Mouse (Mus musculus) MN1 (cell line): ENCODE measurements around the gene Tln2.
A peak's percentile ranks its signal among the peaks of the same experiment; 100 is the strongest.

ENCODE experiments used
- DNase-seq: peaks from one replicate; pipeline ENCODE4 v3.0.0-alpha.2; 2016; ENCODE audit warnings: low spot score

The Tln2 gene

DNA sequence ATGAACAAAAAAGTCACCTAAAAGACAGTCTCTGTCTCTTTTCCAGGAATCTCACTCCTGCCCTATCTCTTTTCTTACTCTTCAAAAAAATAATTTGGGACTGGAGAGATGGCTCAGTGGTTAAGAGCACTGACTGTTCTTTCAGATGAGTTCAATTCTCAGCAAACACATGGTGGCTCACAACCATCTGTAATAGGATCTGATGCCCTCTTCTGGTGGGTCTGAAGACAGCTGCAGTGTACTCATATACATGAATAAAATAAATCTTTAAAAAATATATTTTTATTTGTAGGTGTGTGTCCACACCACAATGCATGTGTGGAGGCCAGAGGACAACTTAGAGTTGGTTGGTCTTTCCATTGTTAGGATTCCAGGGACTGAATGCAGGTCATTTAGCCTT lies 286.1 kb downstream of the Tln2 start:
- DNase-seq = no peak

DNA sequence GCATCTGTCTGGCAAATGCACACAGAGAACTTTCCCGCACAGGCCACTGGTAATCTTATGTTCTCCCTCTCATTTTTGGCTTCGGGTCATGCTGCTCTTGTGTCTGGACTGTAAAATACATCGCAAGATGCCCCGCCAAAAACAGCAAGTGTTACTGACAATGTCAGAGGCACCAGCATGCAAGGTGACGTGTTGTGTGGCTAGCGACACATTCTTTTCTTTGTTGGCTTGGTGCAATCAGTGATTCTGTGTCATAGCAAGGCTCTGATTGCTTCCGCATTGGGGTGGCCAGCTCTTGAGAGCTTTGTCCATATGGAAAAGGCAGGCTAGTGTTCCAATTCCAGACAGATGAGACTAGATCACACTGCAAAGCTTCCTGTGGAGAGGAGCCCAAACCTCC lies 288.8 kb downstream of the Tln2 start:
- DNase-seq = no peak

DNA sequence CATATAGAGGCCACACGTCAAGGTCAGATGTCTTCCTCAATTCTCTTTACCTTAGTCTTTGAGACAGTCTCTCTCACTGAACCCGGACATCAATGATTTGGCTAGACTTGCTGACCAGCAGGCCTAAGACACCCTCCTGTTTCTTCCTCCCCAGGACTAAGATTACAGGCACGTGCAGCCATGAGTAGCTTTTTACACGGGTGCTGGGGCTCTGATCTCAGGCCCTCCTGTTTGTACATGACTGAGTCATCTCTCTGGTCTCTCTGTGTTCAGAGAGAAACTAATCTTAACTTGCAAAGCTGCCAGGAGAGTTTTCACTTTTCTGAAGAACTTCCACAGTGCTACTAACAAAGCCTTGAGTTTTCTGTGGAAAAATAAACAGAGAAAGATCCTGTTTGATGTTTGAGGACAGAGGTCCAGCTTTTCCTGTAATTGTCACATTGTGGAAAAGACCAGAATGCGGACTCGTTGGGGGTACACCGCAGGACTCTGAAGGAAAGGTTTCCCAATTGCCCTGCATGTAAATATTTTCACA lies 289.4 kb downstream of the Tln2 start:
- no peak for DNase-seq

DNA sequence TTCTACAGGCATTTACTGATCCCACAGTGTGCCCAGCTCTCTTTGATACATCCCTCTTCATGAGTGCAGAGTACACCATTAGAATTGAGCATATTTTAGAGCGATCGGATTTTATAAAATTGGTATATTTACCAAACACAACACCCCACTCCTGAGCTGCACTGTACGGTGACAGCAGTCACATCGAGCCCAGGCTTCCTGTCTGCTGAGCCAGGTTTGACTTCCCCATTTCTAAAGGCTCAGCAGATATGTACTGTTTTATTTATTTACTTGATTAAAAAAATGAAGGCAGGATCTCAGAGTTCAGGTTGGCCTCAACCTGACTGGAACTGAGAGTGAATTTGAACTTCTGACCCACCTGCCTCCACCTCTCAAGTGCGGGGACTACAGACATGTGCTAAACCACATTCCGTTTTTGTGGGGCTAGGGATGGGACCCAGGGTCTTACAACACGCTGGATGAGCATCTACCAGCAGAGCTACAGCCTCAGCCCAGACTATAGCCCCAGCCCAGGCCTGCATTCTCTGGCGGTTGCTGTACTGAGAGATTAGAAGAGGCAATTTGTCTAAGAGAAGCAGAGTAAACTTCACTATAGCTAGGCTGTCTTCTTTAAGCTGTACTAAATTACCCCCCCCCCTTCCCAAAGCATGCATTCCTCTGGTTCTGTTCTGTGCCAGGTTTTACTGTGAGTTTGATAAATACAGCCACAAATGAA lies 292.1 kb downstream of the Tln2 start:
- DNase-seq = no peak

DNA sequence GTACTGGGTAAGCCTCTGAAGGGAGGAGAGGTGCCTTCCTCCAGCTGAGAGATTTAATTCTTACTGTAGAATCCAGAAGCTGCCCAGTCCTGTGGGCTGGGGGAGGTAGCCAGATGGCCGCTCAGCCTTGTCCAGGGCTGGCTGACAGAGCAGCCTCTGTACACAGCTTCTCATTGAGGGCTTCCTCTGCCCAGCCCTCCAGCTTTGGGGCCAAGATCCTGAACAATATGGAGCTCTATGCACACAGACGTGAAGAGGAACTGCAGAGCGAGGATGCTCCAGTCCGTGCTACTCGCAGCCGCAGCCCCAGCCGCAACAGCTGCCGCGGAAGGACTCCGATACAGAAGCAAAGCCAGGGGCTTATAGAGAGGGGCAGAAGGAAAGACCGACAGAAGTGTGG lies 294.0 kb downstream of the Tln2 start:
- DNase-seq = no peak

DNA sequence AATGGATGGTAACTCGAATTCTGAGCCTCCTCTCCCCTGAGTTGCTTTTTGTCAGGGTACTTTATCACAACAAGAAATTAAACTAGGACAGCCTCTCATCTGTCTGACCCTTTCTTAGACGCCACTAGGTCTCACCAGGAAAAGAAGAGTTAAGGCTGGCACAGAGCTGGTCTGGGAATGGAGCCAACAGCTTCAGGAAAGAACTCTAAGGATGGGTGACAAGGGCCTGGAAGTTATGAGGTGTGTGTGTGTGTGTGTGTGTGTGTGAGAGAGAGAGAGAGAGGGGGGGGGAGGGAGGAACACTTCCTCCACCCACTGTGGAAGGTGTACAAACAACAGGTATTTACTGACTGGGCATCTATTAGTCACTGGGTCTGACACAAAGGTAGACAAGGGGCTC lies 294.6 kb downstream of the Tln2 start:
- peak; percentile 30 for DNase-seq

DNA sequence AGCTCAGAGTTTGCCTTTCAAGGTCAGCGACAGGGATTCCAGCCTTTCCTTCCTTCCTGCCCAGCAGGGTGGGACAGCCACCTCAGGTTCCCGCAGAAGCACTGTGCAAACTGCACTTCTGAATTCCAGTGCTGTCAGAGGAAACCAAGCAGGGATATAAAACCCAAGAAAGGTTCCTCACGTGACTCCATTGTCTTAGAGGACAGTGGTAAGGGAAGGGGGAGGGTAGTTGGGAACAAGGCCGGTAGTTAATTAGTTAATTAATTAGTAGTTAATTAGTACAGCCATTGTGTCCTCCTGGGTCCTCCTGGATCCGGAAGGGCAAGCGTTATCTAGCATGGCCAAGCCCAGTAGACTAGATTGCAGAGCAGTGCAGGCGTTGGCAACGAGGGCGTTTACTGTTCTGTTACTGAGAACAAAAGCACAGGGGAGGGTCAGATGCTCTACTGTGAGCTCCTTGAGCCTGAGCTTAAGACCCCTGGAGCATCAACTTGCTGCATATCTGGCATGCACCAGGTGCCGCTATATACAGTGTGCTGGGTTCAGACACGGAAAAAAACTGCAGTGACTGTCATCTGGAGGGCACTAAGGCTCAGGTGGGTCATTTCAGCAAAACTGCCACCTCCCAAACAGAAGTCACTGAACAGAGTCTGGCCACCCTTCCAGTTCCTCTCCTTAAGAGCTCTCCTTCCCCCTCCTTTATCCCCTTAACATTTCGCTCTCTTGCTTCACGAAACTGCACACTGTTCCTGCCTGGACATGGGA lies 298.5 kb downstream of the Tln2 start:
- no peak for DNase-seq

DNA sequence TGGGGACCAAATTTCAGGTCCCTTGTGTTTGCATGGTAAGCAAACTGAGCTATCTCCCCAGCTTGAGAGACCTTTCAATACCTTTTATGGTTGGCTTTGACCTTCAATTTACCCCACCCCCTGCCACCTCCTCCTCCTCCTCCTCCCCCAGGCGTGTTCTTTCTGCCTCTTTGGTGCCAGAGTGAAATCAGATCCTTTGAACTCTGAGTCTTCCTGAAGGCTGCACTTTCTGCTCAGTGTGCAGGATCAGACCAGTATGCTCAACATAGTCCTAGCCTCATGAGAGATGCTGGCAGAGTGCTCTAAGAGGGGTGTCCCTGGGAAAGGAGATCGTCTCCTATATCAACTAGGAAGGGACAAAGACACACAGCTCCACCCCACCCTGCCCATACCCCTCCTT lies 309.4 kb downstream of the Tln2 start:
- no peak for DNase-seq

DNA sequence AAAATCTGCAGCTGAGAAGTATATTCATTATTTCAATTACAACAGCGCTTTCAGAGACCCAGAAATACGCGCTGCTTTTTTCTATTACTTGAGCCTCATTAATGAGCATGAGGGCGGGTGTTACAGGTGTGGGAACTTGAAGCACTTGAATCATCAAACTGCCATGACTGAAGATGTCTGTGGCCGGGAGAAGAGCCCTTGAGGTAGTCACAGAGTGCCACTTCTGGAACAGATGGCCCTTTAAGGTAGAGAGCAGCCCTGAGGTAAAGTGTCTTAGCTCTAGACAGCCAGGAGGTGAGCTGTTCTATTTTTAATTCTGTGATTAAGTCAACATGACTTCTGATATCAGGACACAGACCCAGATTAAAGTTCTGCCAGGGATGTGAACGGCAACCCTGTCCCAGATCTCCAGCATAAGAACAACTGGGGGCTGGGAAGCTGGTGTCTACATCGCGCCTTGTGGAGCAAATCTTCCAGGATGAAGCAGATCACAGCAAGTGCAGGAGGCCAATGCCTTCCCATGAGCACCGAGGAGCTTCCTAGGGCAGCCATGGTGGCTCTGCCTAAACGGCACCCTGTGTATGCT lies 312.0 kb downstream of the Tln2 start:
- no peak for DNase-seq

DNA sequence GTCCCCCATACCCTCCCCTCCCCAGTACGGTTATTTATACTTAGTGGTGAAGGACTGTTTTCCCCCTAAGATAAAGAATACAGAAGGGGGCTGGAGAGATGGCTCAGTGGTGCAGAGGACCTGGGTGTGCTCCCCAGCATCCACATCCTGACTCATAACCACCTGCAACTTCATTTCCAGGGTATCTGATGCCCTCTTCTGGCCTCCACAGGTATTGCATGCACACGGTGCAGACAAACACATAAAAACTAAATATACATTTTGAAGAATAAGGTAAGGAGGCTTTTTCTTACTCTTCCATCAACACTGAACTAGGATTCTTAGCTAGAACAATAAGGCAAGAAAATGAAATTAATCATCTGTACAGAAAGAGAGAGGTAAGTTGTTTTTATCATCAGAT lies 314.2 kb downstream of the Tln2 start:
- DNase-seq = no peak

DNA sequence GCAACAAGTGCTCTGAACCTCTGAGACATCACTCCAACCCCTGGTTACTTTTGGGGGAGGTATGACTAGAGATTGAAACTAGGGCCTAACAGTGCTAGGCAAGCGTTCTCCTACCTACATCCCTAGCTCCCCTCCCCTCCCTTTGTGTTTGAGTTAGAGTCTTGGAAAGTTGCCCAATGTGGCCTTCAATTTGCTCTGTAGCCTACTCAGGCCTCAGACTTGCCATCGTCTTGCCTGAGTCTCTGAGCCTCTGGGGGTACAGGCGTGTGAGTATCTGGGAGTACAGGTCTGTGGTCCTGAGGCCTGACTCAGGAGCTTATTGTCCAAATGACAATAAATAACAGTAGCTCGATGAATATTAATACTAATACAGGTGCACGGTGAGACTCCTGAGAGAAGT lies 317.8 kb downstream of the Tln2 start:
- DNase-seq = no peak

DNA sequence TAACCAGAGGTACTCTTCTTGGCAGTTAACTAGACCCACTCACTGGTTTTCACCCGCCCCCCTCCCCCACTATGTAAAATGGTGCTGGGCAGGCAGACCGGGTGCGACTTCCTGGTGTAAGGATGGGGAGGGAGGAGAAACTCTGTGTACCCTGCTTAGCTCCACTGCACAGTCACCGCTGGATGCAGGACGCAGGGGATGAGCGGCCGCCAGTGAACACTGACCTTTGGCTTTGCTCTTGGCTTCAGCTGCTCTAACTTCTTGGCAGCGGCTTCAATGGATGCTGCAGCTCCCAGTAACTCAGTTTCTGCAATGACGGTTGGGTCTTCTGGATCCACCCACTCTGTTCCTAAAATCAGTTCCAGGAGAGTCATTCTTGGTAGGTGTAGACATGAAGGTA lies 319.0 kb downstream of the Tln2 start:
- no peak for DNase-seq

DNA sequence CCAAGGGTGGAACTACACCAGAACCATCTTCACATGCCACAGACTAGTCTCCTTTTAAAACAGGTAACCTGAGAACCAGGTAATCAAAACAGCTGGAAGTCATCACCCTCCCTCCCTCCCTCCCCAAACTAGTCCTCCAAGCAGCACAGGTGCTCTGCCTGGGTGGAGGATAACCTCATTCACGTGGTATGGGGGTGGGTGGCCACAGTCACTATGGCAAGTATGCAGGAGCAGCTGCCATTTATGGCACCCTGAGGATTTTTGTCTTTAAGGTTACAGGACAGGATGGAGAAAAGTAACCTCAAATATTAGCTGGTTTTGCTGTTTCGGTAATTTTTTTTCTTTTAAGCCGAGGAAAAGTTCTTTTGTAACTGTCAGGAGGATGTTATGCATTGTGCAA lies 322.5 kb downstream of the Tln2 start:
- DNase-seq = no peak

DNA sequence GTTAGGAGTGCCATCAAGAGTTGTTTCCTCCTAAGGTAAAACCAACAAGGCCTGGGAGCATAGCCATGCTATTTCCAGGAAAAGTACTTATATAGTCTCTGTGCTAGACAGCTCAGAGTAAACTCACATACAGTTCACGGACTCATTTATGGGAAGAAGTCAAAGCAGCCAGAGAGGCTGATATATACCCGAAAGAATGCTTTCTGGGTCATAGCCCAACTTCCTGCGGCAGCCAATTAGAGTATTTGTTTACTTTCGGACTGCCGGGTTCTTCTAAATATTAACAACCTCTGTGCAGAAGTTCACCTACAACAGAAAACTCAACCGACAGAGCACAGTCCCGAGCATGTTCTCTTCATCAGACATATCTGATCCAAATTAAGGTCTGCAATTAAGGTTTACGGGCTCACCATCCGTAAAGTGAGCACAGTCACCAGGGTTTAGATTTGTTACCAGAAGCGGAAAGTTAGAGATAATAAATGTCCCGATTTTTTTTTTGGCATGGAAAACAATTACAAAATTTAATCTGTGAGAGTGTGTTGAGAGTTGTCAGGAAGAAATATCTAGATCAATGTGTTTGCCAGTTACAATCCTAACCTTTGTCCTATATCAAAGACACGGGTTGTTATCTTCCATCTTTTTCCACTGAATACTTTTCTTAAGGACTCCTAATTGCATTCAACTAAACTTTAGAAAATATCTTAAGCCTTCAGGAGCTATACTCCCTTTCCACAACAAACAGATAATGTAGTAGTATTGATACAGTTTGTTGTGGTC lies 323.9 kb downstream of the Tln2 start:
- DNase-seq = no peak

DNA sequence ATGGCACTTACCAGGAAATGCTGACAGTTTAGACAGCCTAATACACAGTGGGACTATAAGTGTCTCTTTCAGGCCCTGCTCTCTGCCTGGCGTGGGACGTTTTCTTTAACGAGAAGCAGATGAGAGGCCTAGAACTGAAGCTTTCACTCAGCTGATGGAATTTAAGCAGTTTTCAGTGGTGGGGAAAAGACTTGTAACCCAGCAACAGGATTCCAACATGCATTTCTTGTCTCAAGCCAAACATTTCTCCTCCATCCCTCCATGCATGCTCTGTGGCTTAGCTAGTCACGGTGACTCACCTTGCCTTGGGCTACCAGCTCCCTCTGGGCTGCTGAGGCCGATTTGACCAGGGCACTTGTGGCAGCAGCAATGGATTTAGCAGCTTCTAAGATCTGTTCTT lies 330.5 kb downstream of the Tln2 start:
- no peak for DNase-seq

DNA sequence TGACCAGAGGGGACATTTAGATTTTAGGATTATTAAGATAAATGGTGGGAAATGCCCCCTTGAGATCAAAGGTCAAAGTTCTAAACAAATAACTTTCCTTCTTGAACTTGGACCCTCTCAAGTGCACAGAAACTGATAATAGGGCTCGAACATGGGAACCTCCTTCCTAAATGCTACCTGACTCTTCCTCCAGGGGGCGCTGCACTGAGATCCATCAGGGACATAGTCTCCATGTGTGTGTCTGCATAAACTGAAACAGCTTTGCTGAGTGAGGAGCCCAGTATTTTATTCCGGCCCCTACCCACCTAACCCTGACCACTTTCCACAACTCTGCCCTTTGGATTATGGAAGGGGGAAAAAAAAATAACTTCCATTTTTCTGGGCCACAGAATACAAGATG lies 339.1 kb downstream of the Tln2 start:
- peak; percentile 24 for DNase-seq

DNA sequence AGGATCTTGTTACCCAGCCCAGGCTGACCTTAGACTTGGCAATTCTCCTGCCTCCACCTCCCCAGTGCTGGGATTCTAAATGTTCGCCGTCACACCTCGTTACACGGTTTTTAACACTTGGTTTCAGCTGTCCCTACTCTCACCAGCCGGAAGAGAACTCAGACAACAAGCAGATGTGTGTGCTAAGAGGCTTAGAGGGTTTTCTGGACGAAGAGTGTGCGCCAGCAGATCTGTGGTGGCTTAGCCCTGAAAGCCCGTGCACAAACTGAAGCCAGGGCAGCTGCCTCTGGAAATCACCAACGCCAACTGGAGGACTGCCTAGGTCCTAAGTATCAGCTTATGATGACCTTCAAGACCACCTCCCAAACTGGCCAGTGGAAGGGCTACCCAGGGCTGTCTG lies 341.5 kb downstream of the Tln2 start:
- no peak for DNase-seq

DNA sequence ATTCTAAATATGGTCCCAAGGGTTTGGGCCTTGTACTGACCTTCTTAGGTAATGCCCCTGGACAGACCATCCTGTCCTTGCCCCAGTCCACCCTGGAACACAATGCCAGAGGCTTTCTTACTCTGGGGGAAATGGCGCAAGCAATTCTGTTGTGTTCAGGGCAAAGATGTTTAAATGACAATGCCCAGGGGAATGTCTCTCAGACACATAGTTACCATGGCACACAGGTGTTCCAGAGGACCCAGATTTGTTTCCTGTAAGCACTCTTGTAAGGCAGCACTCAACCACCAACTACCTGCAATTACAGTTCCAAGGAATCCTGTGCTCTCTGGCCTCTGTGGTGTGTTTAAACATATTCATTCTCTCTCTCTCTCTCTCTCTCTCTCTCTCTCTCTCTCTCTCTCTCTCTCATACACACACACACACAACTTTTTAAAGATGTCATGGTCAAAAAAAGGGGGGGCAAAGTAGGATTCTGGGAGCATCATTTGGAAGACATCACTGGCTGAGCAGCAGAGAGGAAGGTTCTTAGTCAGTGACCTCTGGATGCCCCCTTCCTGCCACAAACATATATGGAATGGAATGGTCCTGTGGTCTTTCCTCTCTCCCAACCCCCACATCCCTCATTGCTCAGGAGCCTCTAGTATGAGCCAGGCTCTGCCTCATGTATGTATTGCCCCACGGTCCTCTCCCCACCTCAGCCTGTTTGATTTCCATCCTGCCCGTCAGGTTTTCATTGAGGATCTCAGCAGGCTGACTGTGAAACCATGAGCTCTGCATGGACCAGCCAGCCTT lies 345.1 kb downstream of the Tln2 start:
- no peak for DNase-seq

DNA sequence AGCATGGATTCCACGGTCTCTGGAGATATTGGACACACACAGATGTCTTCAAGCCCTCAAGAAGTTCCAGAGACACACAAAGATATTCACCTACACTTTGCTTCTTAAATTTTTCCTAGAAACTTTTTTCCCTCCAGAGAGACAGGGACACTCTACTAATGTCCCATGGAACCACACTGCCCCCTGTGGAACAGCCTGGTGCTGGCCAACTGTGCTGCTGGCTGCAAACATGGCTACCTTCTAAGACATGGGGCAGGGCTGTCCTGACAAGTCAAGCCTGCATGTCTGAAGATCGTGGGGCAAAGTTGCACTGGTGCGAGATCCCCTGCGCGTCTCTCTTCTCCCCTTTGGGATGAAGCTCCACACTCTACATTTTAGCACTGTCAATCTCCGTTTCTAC lies 346.2 kb downstream of the Tln2 start:
- DNase-seq = peak; percentile 73

DNA sequence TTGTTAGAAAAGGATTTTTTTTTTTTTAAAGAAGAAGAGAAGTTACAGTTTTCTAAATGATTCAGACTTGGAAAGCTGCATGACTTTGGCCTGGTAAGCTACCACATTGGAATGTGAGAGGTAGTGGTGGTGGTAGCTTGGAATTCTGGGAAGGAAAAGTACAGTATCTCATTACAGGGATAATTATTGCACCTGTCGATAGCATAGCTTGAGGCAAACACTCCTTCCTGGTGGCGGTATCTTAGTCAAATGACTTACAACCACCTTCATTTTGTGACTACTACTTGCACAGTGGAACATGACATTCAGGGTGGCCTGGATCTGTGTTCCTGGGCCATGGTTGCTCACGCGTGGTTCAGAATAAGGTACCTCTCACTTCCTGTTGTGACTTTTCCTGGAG lies 348.3 kb downstream of the Tln2 start:
- DNase-seq = no peak

DNA sequence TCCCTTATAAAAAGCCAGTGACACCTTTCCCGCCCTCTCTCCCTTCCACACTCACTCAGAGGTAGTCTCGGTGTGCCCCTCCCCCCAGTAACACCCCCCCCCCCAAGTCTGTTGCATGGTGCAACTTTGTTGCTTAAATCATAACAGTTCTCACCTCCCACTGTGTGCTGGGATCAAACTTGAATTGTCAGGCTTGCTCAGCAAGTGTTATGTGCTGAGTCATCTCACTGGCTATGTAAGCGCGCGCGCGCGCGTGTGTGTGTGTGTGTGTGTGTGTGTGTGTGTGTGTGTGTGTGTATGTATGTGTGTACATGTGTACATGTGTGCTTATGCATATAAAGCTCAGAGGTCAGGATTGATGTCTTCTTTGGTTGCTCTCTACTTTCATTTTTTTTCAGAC lies 350.1 kb downstream of the Tln2 start:
- DNase-seq = no peak

DNA sequence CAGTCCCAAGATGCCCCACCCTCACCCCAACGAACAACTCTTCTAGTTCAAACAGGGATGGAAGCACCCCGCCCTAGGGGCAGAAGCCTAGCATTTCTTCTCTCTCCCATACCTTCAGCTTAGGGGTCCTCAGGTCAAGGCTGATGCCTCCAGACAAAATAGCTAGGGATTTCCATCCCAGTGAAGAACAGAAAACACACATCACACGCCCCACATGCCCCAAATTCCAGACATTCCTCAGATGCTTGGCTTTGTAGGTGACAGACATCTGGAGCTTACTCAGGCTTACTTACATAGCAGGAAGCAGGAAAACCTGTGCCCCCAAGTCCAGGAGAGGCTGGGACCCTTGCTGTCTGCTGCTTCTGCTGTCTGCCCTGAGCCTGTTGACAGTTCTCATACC lies 351.1 kb downstream of the Tln2 start:
- no peak for DNase-seq
